8 mouse cellular contexts compared by ENCODE assay signal in genomic region chr8:94857346-94858173, GRCm38 (mm10). TPM values are rescaled to one million over a fixed set of nuclear protein-coding genes. Genes with fewer than 3 reads are reported as not detected.
A peak's percentile ranks its signal among the peaks of the same experiment; 100 is the strongest.
DNase-seq lines count a peak whose midpoint lies in the region; ATAC-seq and TF ChIP-seq lines count a peak whose summit lies in the region.

Polr2c (plus strand) TSS chr8:94857450.

- DNase-seq in ZHBTc4 (ENCODE audit: low read depth, low spot score), result peak; percentile 93
- peak; percentile 75 to 81 for DNase-seq in gastrocnemius, adult 8-10 months (ENCODE audit: low spot score in 2 of 2)
- peak; percentile 95 for DNase-seq in hindbrain, postnatal 0 days (ENCODE audit: low spot score)
- peak; percentile 89 to 96 for DNase-seq in left cerebral cortex, adult 2 months (ENCODE audit: extremely low spot score in 1 of 2, low spot score in 2 of 2)
- DNase-seq in retina, postnatal 7 days (ENCODE audit: low read depth, low spot score), result peak; percentile 76
- DNase-seq in urinary bladder, adult 18-20 months (ENCODE audit: low spot score in 2 of 2), result peak; percentile 79 to 86

- H3K9me3 ChIP-seq in hindbrain, postnatal 0 days (ENCODE audit: low read length), result no peaks in the 10 kb centered on the region

- peak within 1 kb of the TSS; percentile 59 for H3K4me2 ChIP-seq in hindbrain, postnatal 0 days (ENCODE audit: low read depth, low read length)

- peaks cover 5% of the 10 kb centered on the region; the same call in 1 of the 2 replicates for H3K4me1 ChIP-seq in hindbrain, postnatal 0 days (ENCODE audit: insufficient read depth, low read length)

- intact Hi-C loops in left cerebral cortex, adult 2 months (cut with DNase I), result no loop called here

- ATAC-seq in common myeloid progenitor, adult 5-6 weeks (replicated peaks; ENCODE audit: low read depth, poor library complexity, severe bottlenecking), result peak; percentile 81
- ATAC-seq in hindbrain, postnatal 0 days, result peak; percentile 87

- H3K79me2 ChIP-seq in macrophage (ENCODE audit: inconsistent target), result peaks cover 30% of the 10 kb centered on the region

- TF ChIP-seq CTCF in hindbrain, postnatal 0 days (IDR thresholded peaks at IDR 0.05; ENCODE audit: low read depth), result peak; percentile 75
- TF ChIP-seq CTCF in left cerebral cortex, adult 2 months (IDR thresholded peaks at IDR 0.05), result peak; percentile 99

- no peaks in the 10 kb centered on the region for H3K27me3 ChIP-seq in hindbrain, postnatal 0 days (ENCODE audit: insufficient read depth, low read length)

- peak within 1 kb of the TSS; percentile 86 for H3K27ac ChIP-seq in hindbrain, postnatal 0 days
- H3K27ac ChIP-seq in left cerebral cortex, adult 2 months, result peak within 1 kb of the TSS; percentile 93
- H3K27ac ChIP-seq in macrophage, result peak within 1 kb of the TSS; percentile 8; the same call in 1 of the 2 replicates

- H3K4me3 ChIP-seq in hindbrain, postnatal 0 days (ENCODE audit: low read length), result peak within 1 kb of the TSS; percentile 74
- peak within 1 kb of the TSS; percentile 96 for H3K4me3 ChIP-seq in left cerebral cortex, adult 2 months
- peak within 1 kb of the TSS; percentile 73 for H3K4me3 ChIP-seq in macrophage (ENCODE audit: inconsistent target)

- peak within 1 kb of the TSS; percentile 90 for H3K9ac ChIP-seq in hindbrain, postnatal 0 days (replicated peaks; ENCODE audit: low read length)

- WGBS in hindbrain, postnatal 0 days, result under 1% methylated on average over 68 of the region's 68 CpGs
- WGBS in macrophage (ENCODE audit: missing documents), result under 1% methylated on average over 68 of the region's 68 CpGs

- peaks cover 33% of the 10 kb centered on the region for H3K36me3 ChIP-seq in hindbrain, postnatal 0 days (ENCODE audit: insufficient read depth, low read length)
- peaks cover 31% of the 10 kb centered on the region for H3K36me3 ChIP-seq in macrophage (ENCODE audit: inconsistent target)

RNA-seq across cellular contexts. Expression of gene Polr2c, which starts in this region (rescaled TPM):
- total RNA-seq in common myeloid progenitor, adult 5-6 weeks (2017), result 51.3 and 54.3 TPM in 2 replicates
- total RNA-seq in gastrocnemius, adult 8-10 months (2022), result 10 to 100 TPM; 52.3 to 61.1 (median 56.1) TPM
- total RNA-seq in hindbrain, postnatal 0 days (2014; rRNA removed), result 65.3 and 81.6 TPM in 2 replicates
- polyA plus RNA-seq in hindbrain, postnatal 0 days (2015; fragmentation: Nextera tagmentation; extraction: Ambion mirVana), result 102 TPM in 2 replicates
- 10 to 100 TPM; 72.1 to 79.8 TPM for total RNA-seq in left cerebral cortex, adult 2 months (2021)
- 10 to 100 TPM; 10.8 to 56.3 (median 42.2) TPM for total RNA-seq in macrophage (2018; cell fraction: chromatin; rRNA removed)
- total RNA-seq in macrophage (2018; cell fraction: cytosol; rRNA removed), result 10 to 100 TPM; 26.0 to 47.5 (median 33.0) TPM
- 10 to 100 TPM; 14.1 to 45.9 (median 30.7) TPM for total RNA-seq in macrophage (2018; cell fraction: nucleus; rRNA removed)
- polyA plus RNA-seq in macrophage (2018), result 23.3 to 33.5 TPM (median 24.0 TPM) in 3 replicates

Comparison
In these comparisons a context has a peak if more than half of its experiments do, and no peak if none do; other contexts are left out.
1. Peak in every context shown above with its lines: DNase-seq, ATAC-seq, H3K4me3 ChIP-seq and H3K27ac ChIP-seq.
2. H3K27ac ChIP-seq: peak in every context shown above with its lines; median percentile 93 in left cerebral cortex, adult 2 months; 86 in hindbrain, postnatal 0 days; 8 in macrophage.